Mouse (Mus musculus) kidney, adult 2 months (tissue): ENCODE measurements around the gene Mars.

Experiments used
- CTCF ChIP-seq: fragments of 200-500 bp; conservative IDR thresholded peaks from 2 replicates; pipeline ENCODE4 v1.5.1; 2011; ENCODE audit warnings: low read depth, mild to moderate bottlenecking, control low read depth, low read length, moderate library complexity, mixed read lengths; ENCODE audit not compliant: insufficient read depth, insufficient read length
- POLR2A ChIP-seq: fragments of 200-500 bp; IDR thresholded peaks from one replicate; pipeline ENCODE4 v1.6.1; 2011; ENCODE audit warnings: low read depth, low read length, control low read depth

DNA sequence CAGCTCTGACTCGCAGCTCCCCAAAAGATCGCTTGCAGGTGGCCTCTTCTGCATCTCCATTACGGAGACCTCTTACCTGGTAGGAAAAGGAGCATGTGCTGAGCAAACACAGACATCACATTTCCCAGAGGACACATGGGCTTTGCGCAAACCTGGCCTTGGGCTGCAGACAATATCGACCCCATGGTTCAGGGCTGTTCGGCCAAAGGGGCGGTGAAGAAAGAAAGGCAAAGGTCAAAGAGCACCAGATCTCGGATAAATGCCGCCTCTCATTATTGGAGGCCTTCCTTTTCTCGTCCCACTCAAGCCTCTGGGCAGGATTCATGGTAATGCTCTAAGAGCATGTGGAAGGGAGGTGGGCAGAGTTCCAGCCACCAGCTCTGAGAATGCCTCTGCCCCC is 43.8 kb upstream of the Mars start:
- no peak for TF ChIP-seq POLR2A
- TF ChIP-seq CTCF: no peak
